Mouse (Mus musculus) stomach, embryonic 16.5 days (tissue): ENCODE results near the gene App. TPM values are rescaled to one million over a fixed set of nuclear protein-coding genes. Genes with fewer than 3 reads are reported as not detected.

ENCODE experiments used
- ATAC-seq: fragments of 200-750 bp; cut with Nextera tagmentation; 2 replicates; pipeline ENCODE4 v1.8.0; 2017; ENCODE audit warnings: moderate number of reproducible peaks, moderate TSS enrichment; ENCODE audit not compliant: insufficient read depth, low FRiP score
- H3K27ac ChIP-seq: fragments of 300-500 bp; sonication (generic); 2 replicates; pipeline ENCODE4 v1.5.1; 2014; ENCODE audit warnings: low read length
- H3K27me3 ChIP-seq: fragments of 300-500 bp; sonication (generic); 2 replicates; pipeline ENCODE4 v1.6.1; 2014; ENCODE audit warnings: low read length, control low read depth, mixed read lengths; ENCODE audit not compliant: control insufficient read depth, insufficient read depth
- H3K36me3 ChIP-seq: fragments of 300-500 bp; sonication (generic); 2 replicates; pipeline ENCODE4 v1.6.1; 2014; ENCODE audit warnings: low read length; ENCODE audit not compliant: control insufficient read depth, insufficient read depth
- H3K4me1 ChIP-seq: fragments of 300-500 bp; sonication (generic); 2 replicates; pipeline ENCODE4 v1.6.1; 2014; ENCODE audit warnings: low read length, control low read depth, mixed read lengths; ENCODE audit not compliant: control insufficient read depth, insufficient read depth
- H3K4me2 ChIP-seq: fragments of 300-500 bp; sonication (generic); 2 replicates; pipeline ENCODE4 v1.6.1; 2014; ENCODE audit warnings: low read depth, low read length, mixed read lengths
- H3K4me3 ChIP-seq: fragments of 300-500 bp; sonication (generic); replicated peaks from 2 replicates; pipeline ENCODE4 v1.5.1; 2014; ENCODE audit warnings: mild to moderate bottlenecking, low read length
- H3K9ac ChIP-seq: fragments of 300-500 bp; sonication (generic); 2 replicates; pipeline ENCODE4 v1.6.1; 2014; ENCODE audit warnings: low read length
- H3K9me3 ChIP-seq: fragments of 300-500 bp; sonication (generic); replicated peaks from 2 replicates; pipeline ENCODE4 v1.6.1; 2016; ENCODE audit warnings: low read length, control low read depth; ENCODE audit not compliant: control insufficient read depth
- WGBS: fragments of 180-500 bp; shearing (Covaris S2); extraction: QIAGEN DNeasy Blood & Tissue Kit; methylation state at CpG from one replicate; pipeline ENCODE4 v1.1.7; 2014; 5-methylcytosine and 5-hydroxymethylcytosine counted together
- polyA plus RNA-seq: library from polyadenylated mRNA; unstranded; fragments of >200 nt; fragmentation: Nextera tagmentation; extraction: Ambion mirVana; gene quantifications from 2 replicates; pipeline ENCODE4 v1.2.1, GENCODE M21; 2015

The App gene
- polyA plus RNA-seq, 1 experiment from 2014 or later = 198 TPM

- H3K9me3 ChIP-seq = no peaks in the 10 kb centered on the region
- no peak overlapping the region for H3K9ac ChIP-seq
- no peaks in the 10 kb centered on the region for H3K4me1 ChIP-seq
- no peak overlapping the region for H3K4me3 ChIP-seq
- H3K4me2 ChIP-seq = no peak overlapping the region
- ATAC-seq = no peak
- H3K36me3 ChIP-seq = no peaks in the 10 kb centered on the region
- H3K27me3 ChIP-seq = no peaks in the 10 kb centered on the region
- H3K27ac ChIP-seq = no peak overlapping the region
- 75% methylated on average over 13 of the region's 13 CpGs for WGBS
Observed at GRCm38 (mm10) chr16:85067254-85067893, 106.2 kb downstream of the App start.

GRCm38 (mm10) chr16:85066227-85066626, 107.3 kb downstream of the App start:
- 66% methylated on average over 11 of the region's 11 CpGs for WGBS
- H3K4me1 ChIP-seq = no peaks in the 10 kb centered on the region
- no peaks in the 10 kb centered on the region for H3K27me3 ChIP-seq
- no peak for ATAC-seq
- no peak overlapping the region for H3K4me3 ChIP-seq
- H3K9me3 ChIP-seq = peaks cover 3% of the 10 kb centered on the region; the same call in 1 of the 2 replicates
- H3K4me2 ChIP-seq = no peak overlapping the region
- H3K36me3 ChIP-seq = no peaks in the 10 kb centered on the region
- H3K9ac ChIP-seq = no peak overlapping the region
- no peak overlapping the region for H3K27ac ChIP-seq

GRCm38 (mm10) chr16:85064800-85065199, 108.8 kb downstream of the App start:
- no peak overlapping the region for H3K4me2 ChIP-seq
- H3K36me3 ChIP-seq = no peaks in the 10 kb centered on the region
- no peaks in the 10 kb centered on the region for H3K27me3 ChIP-seq
- ATAC-seq = no peak
- H3K9me3 ChIP-seq = peaks cover 6% of the 10 kb centered on the region; the same call in 1 of the 2 replicates
- H3K27ac ChIP-seq = no peak overlapping the region
- H3K4me1 ChIP-seq = no peaks in the 10 kb centered on the region
- 82% methylated on average over 6 of the region's 6 CpGs for WGBS
- no peak overlapping the region for H3K9ac ChIP-seq
- no peak overlapping the region for H3K4me3 ChIP-seq

- no peak for ATAC-seq
Observed at GRCm38 (mm10) chr16:85062732-85063131, 110.8 kb downstream of the App start.

GRCm38 (mm10) chr16:85061725-85062124, 111.8 kb downstream of the App start:
- Histone ChIP-seq H3K27me3 (no peaks in the 10 kb centered on the region), H3K36me3 (no peaks in the 10 kb centered on the region), H3K4me2 (no peak overlapping the region), H3K4me1 (no peaks in the 10 kb centered on the region), H3K27ac (no peak overlapping the region), H3K4me3 (no peak overlapping the region), H3K9ac (no peak overlapping the region), H3K9me3 (peaks cover 6% of the 10 kb centered on the region; the same call in 1 of the 2 replicates)
- 93% methylated on average over 4 of the region's 4 CpGs for WGBS
- ATAC-seq = no peak

More at GRCm38 (mm10) chr16:85062732-85063131, 110.8 kb downstream of the App start:
- Histone ChIP-seq H3K27me3 (no peaks in the 10 kb centered on the region), H3K4me2 (no peak overlapping the region), H3K4me3 (no peak overlapping the region), H3K9me3 (peaks cover 6% of the 10 kb centered on the region; the same call in 1 of the 2 replicates), H3K36me3 (no peaks in the 10 kb centered on the region), H3K4me1 (no peaks in the 10 kb centered on the region), H3K9ac (no peak overlapping the region), H3K27ac (no peak overlapping the region)
- whole genome bisulfite sequencing = 80% methylated on average over 3 of the region's 3 CpGs

- Histone ChIP-seq H3K27ac (no peak overlapping the region), H3K9ac (no peak overlapping the region), H3K4me3 (no peak overlapping the region), H3K27me3 (no peaks in the 10 kb centered on the region), H3K4me2 (no peak overlapping the region), H3K36me3 (no peaks in the 10 kb centered on the region; the same call in 1 of the 2 replicates), H3K4me1 (no peaks in the 10 kb centered on the region), H3K9me3 (peaks cover 6% of the 10 kb centered on the region; the same call in 1 of the 2 replicates)
- 43% methylated on average over 5 of the region's 5 CpGs for WGBS
- ATAC-seq = no peak
Observed at GRCm38 (mm10) chr16:85058138-85058537, 115.4 kb downstream of the App start.

GRCm38 (mm10) chr16:85056212-85056611, 117.4 kb downstream of the App start:
- no peaks in the 10 kb centered on the region; the same call in 1 of the 2 replicates for H3K36me3 ChIP-seq
- H3K4me2 ChIP-seq = no peak overlapping the region
- H3K4me1 ChIP-seq = no peaks in the 10 kb centered on the region
- H3K9ac ChIP-seq = no peak overlapping the region
- H3K27me3 ChIP-seq = no peaks in the 10 kb centered on the region
- no peak for ATAC-seq
- H3K27ac ChIP-seq = no peak overlapping the region
- WGBS = 91% methylated on average over 10 of the region's 10 CpGs
- H3K9me3 ChIP-seq = peaks cover 2% of the 10 kb centered on the region; the same call in 1 of the 2 replicates
- H3K4me3 ChIP-seq = no peak overlapping the region

- Histone ChIP-seq H3K4me3 (no peak overlapping the region), H3K27me3 (no peaks in the 10 kb centered on the region), H3K4me2 (no peak overlapping the region), H3K36me3 (no peaks in the 10 kb centered on the region; the same call in 1 of the 2 replicates), H3K4me1 (no peaks in the 10 kb centered on the region), H3K9me3 (no peaks in the 10 kb centered on the region), H3K9ac (no peak overlapping the region), H3K27ac (no peak overlapping the region)
- ATAC-seq = peak; percentile 68
- 67% methylated on average over 7 of the region's 7 CpGs for WGBS
Observed at GRCm38 (mm10) chr16:85053996-85054395, 119.6 kb downstream of the App start.

- Histone ChIP-seq H3K27me3 (no peaks in the 10 kb centered on the region), H3K36me3 (peaks cover 4% of the 10 kb centered on the region; the same call in 1 of the 2 replicates), H3K4me2 (no peak overlapping the region), H3K4me3 (no peak overlapping the region), H3K27ac (no peak overlapping the region), H3K9ac (no peak overlapping the region), H3K4me1 (no peaks in the 10 kb centered on the region), H3K9me3 (no peaks in the 10 kb centered on the region)
- no peak for ATAC-seq
- 53% methylated on average over 6 of the region's 6 CpGs for WGBS
Observed at GRCm38 (mm10) chr16:85047310-85047709, 126.3 kb downstream of the App start.
